Mouse (Mus musculus) liver, embryonic 14.5 days (tissue): ENCODE results near the gene Fhit.

Experiments
- CTCF ChIP-seq: IDR thresholded peaks from 2 replicates; pipeline ENCODE4 v1.5.1; 2016; ENCODE audit warnings: antibody characterized with exemption, low read depth, control low read depth
- EP300 ChIP-seq: IDR thresholded peaks from 2 replicates; pipeline ENCODE4 v1.6.1; 2016; ENCODE audit warnings: antibody characterized with exemption, low read depth

- no peak for TF ChIP-seq CTCF
- no peak for TF ChIP-seq EP300
Measured at GRCm38 (mm10) chr14:10567771-10568170, 594.1 kb downstream of the Fhit start.
